Mouse (Mus musculus) neutrophil, adult 5-6 weeks (primary cell): ENCODE data around the gene Actbl2. TPM values are rescaled to one million over a fixed set of nuclear protein-coding genes. Genes with fewer than 3 reads are reported as not detected.

ENCODE experiments used
- ATAC-seq: fragments of 151-379, 151-347 bp; 2 replicates; pipeline ENCODE4 v1.8.0; 2017; ENCODE audit warnings: mild to moderate bottlenecking, moderate TSS enrichment; ENCODE audit not compliant: insufficient number of reproducible peaks, poor library complexity, low FRiP score, severe bottlenecking; ENCODE audit errors: extremely low read depth
- total RNA-seq: library from RNA; stranded (forward); fragments of 200-1000 nt; gene quantifications from 2 replicates; pipeline ENCODE4 v1.2.3, GENCODE M21; 2017

Gene Actbl2
- total RNA-seq, 1 experiment from 2014 or later, result not detected

- ATAC-seq, result no peak
Measured at GRCm38 (mm10) chr13:111266855-111267254, 12.0 kb downstream of the Actbl2 start.

GRCm38 (mm10) chr13:111268992-111269391, 14.2 kb downstream of the Actbl2 start:
- ATAC-seq, result no peak

- no peak for ATAC-seq
Measured at GRCm38 (mm10) chr13:111269789-111270335, 15.0 kb downstream of the Actbl2 start.

- no peak for ATAC-seq
Measured at GRCm38 (mm10) chr13:111271868-111272267, 17.1 kb downstream of the Actbl2 start.

GRCm38 (mm10) chr13:111286461-111287385, 31.9 kb downstream of the Actbl2 start:
- ATAC-seq, result no peak

GRCm38 (mm10) chr13:111291161-111291957, 36.5 kb downstream of the Actbl2 start:
- ATAC-seq, result no peak

GRCm38 (mm10) chr13:111291958-111292493, 37.2 kb downstream of the Actbl2 start:
- ATAC-seq, result no peak

- ATAC-seq, result no peak
Measured at GRCm38 (mm10) chr13:111293478-111293877, 38.7 kb downstream of the Actbl2 start.

- ATAC-seq, result no peak
Measured at GRCm38 (mm10) chr13:111294965-111295494, 40.2 kb downstream of the Actbl2 start.

GRCm38 (mm10) chr13:111296029-111296428, 41.2 kb downstream of the Actbl2 start:
- ATAC-seq, result no peak

GRCm38 (mm10) chr13:111297614-111298013, 42.8 kb downstream of the Actbl2 start:
- no peak for ATAC-seq

- ATAC-seq, result no peak
Measured at GRCm38 (mm10) chr13:111299145-111299713, 44.4 kb downstream of the Actbl2 start.

GRCm38 (mm10) chr13:111300846-111301245, 46.0 kb downstream of the Actbl2 start:
- ATAC-seq, result no peak

GRCm38 (mm10) chr13:111301431-111301830, 46.6 kb downstream of the Actbl2 start:
- no peak for ATAC-seq

GRCm38 (mm10) chr13:111304194-111304593, 49.4 kb downstream of the Actbl2 start:
- no peak for ATAC-seq

- ATAC-seq, result no peak
Measured at GRCm38 (mm10) chr13:111304736-111305135, 49.9 kb downstream of the Actbl2 start.
